Mouse (Mus musculus): Measurements from ENCODE around the gene Limch1. TPM values are rescaled to one million over a fixed set of nuclear protein-coding genes. Genes with fewer than 3 reads are reported as not detected.

Limch1 gene
- polyA plus RNA-seq, 1 experiment from 2014 or later: 48.4 TPM

- Histone ChIP-seq H3K4me2 (no peak overlapping the region), H3K36me3 (ENCODE audit: poor library complexity, severe bottlenecking) (no peaks in the 10 kb centered on the region), H3K27me3 (no peaks in the 10 kb centered on the region), H3K9me3 (replicated peaks) (no peaks in the 10 kb centered on the region), H3K27ac (peak overlapping the region; percentile 28; the same call in 1 of the 2 replicates), H3K4me1 (peaks cover 28% of the 10 kb centered on the region), H3K4me3 (no peak overlapping the region), H3K9ac (no peak overlapping the region; the same call in 1 of the 2 replicates)
- ATAC-seq: no peak
- 60% methylated on average over 11 of the region's 11 CpGs for WGBS
Measured at GRCm38 (mm10) chr5:66850721-66851251, 105.2 kb downstream of the Limch1 start.

GRCm38 (mm10) chr5:66851708-66852107 is 106.1 kb downstream of the Limch1 start:
- no peak overlapping the region for H3K27ac ChIP-seq
- H3K27me3 ChIP-seq: no peaks in the 10 kb centered on the region
- WGBS: 54% methylated on average over 5 of the region's 5 CpGs
- no peak for ATAC-seq
- no peak overlapping the region for H3K4me2 ChIP-seq
- H3K36me3 ChIP-seq (ENCODE audit: poor library complexity, severe bottlenecking): no peaks in the 10 kb centered on the region
- peaks cover 29% of the 10 kb centered on the region for H3K4me1 ChIP-seq
- no peak overlapping the region for H3K4me3 ChIP-seq
- H3K9ac ChIP-seq: no peak overlapping the region
- no peaks in the 10 kb centered on the region for H3K9me3 ChIP-seq (replicated peaks)

- no peaks in the 10 kb centered on the region for H3K36me3 ChIP-seq (ENCODE audit: poor library complexity, severe bottlenecking)
- ATAC-seq: no peak
- H3K4me1 ChIP-seq: peaks cover 26% of the 10 kb centered on the region
- WGBS: 92% methylated on average over 5 of the region's 5 CpGs
- H3K27me3 ChIP-seq: no peaks in the 10 kb centered on the region
- H3K9me3 ChIP-seq (replicated peaks): no peaks in the 10 kb centered on the region
- H3K9ac ChIP-seq: no peak overlapping the region
- no peak overlapping the region for H3K4me3 ChIP-seq
- H3K27ac ChIP-seq: no peak overlapping the region
- H3K4me2 ChIP-seq: no peak overlapping the region
Measured at GRCm38 (mm10) chr5:66854263-66854662, 108.6 kb downstream of the Limch1 start.

GRCm38 (mm10) chr5:66855358-66856107 is 109.9 kb downstream of the Limch1 start:
- H3K27ac ChIP-seq: no peak overlapping the region; the same call in 1 of the 2 replicates
- peaks cover 21% of the 10 kb centered on the region for H3K4me1 ChIP-seq
- 39% methylated on average over 11 of the region's 11 CpGs for WGBS
- no peak overlapping the region for H3K9ac ChIP-seq
- H3K9me3 ChIP-seq (replicated peaks): no peaks in the 10 kb centered on the region
- no peaks in the 10 kb centered on the region for H3K27me3 ChIP-seq
- no peak overlapping the region for H3K4me3 ChIP-seq
- ATAC-seq: peak; percentile 61
- H3K4me2 ChIP-seq: no peak overlapping the region
- no peaks in the 10 kb centered on the region for H3K36me3 ChIP-seq (ENCODE audit: poor library complexity, severe bottlenecking)

GRCm38 (mm10) chr5:66859506-66859905 is 113.9 kb downstream of the Limch1 start:
- ATAC-seq: no peak
- no peak overlapping the region for H3K4me2 ChIP-seq
- 89% methylated on average over 3 of the region's 3 CpGs for WGBS
- peaks cover 31% of the 10 kb centered on the region for H3K4me1 ChIP-seq
- no peak overlapping the region for H3K27ac ChIP-seq
- H3K4me3 ChIP-seq: no peak overlapping the region
- H3K36me3 ChIP-seq (ENCODE audit: poor library complexity, severe bottlenecking): no peaks in the 10 kb centered on the region
- H3K27me3 ChIP-seq: no peaks in the 10 kb centered on the region
- H3K9me3 ChIP-seq (replicated peaks): no peaks in the 10 kb centered on the region
- no peak overlapping the region for H3K9ac ChIP-seq

- ATAC-seq: peak; percentile 56
- Histone ChIP-seq H3K36me3 (ENCODE audit: poor library complexity, severe bottlenecking) (no peaks in the 10 kb centered on the region), H3K27me3 (no peaks in the 10 kb centered on the region), H3K4me3 (no peak overlapping the region), H3K4me2 (peak overlapping the region; percentile 41), H3K9ac (no peak overlapping the region; the same call in 1 of the 2 replicates), H3K4me1 (peaks cover 39% of the 10 kb centered on the region), H3K9me3 (replicated peaks) (no peaks in the 10 kb centered on the region), H3K27ac (peak overlapping the region; percentile 46)
- WGBS: 27% methylated on average over 17 of the region's 17 CpGs
Measured at GRCm38 (mm10) chr5:66861232-66862035, 115.8 kb downstream of the Limch1 start.

- Histone ChIP-seq H3K9me3 (replicated peaks) (no peaks in the 10 kb centered on the region), H3K9ac (no peak overlapping the region), H3K4me2 (no peak overlapping the region), H3K36me3 (ENCODE audit: poor library complexity, severe bottlenecking) (no peaks in the 10 kb centered on the region), H3K4me3 (no peak overlapping the region), H3K27me3 (no peaks in the 10 kb centered on the region), H3K27ac (peak overlapping the region; percentile 46), H3K4me1 (peaks cover 44% of the 10 kb centered on the region)
- 0 out of 2 replicates have a peak, but pooled peaks have one; percentile 15 for ATAC-seq
- 74% methylated on average over 4 of the region's 4 CpGs for WGBS
Measured at GRCm38 (mm10) chr5:66862151-66862550, 116.5 kb downstream of the Limch1 start.

- H3K9me3 ChIP-seq (replicated peaks): no peaks in the 10 kb centered on the region
- H3K4me3 ChIP-seq: no peak overlapping the region
- no peaks in the 10 kb centered on the region for H3K36me3 ChIP-seq (ENCODE audit: poor library complexity, severe bottlenecking)
- WGBS: 31% methylated on average over 5 of the region's 5 CpGs
- peak overlapping the region; percentile 48; the same call in 1 of the 2 replicates for H3K27ac ChIP-seq
- no peak overlapping the region for H3K4me2 ChIP-seq
- no peak overlapping the region for H3K9ac ChIP-seq
- ATAC-seq: 0 out of 2 replicates have a peak, but pooled peaks have one; percentile 28
- peaks cover 44% of the 10 kb centered on the region for H3K4me1 ChIP-seq
- no peaks in the 10 kb centered on the region for H3K27me3 ChIP-seq
Measured at GRCm38 (mm10) chr5:66865229-66865628, 119.6 kb downstream of the Limch1 start.

- WGBS: 39% methylated on average over 8 of the region's 8 CpGs
- Histone ChIP-seq H3K27ac (peak overlapping the region; percentile 48; the same call in 1 of the 2 replicates), H3K36me3 (ENCODE audit: poor library complexity, severe bottlenecking) (no peaks in the 10 kb centered on the region), H3K27me3 (no peaks in the 10 kb centered on the region), H3K4me2 (no peak overlapping the region), H3K4me1 (peaks cover 40% of the 10 kb centered on the region), H3K4me3 (no peak overlapping the region), H3K9me3 (replicated peaks) (no peaks in the 10 kb centered on the region), H3K9ac (no peak overlapping the region)
- ATAC-seq: peak; percentile 66
Measured at GRCm38 (mm10) chr5:66866019-66866418, 120.4 kb downstream of the Limch1 start.

GRCm38 (mm10) chr5:66869545-66869944 is 123.9 kb downstream of the Limch1 start:
- no peak for ATAC-seq

GRCm38 (mm10) chr5:66871521-66872050 is 126.0 kb downstream of the Limch1 start:
- Histone ChIP-seq H3K27ac (no peak overlapping the region), H3K9ac (no peak overlapping the region), H3K9me3 (replicated peaks) (no peaks in the 10 kb centered on the region), H3K4me3 (no peak overlapping the region), H3K27me3 (no peaks in the 10 kb centered on the region), H3K36me3 (ENCODE audit: poor library complexity, severe bottlenecking) (no peaks in the 10 kb centered on the region), H3K4me1 (peaks cover 4% of the 10 kb centered on the region; the same call in 1 of the 2 replicates), H3K4me2 (no peak overlapping the region)
- no peak for ATAC-seq
- 93% methylated on average over 11 of the region's 11 CpGs for WGBS

More at GRCm38 (mm10) chr5:66869545-66869944, 123.9 kb downstream of the Limch1 start:
- Histone ChIP-seq H3K27me3 (no peaks in the 10 kb centered on the region), H3K9me3 (replicated peaks) (no peaks in the 10 kb centered on the region), H3K4me3 (no peak overlapping the region), H3K9ac (no peak overlapping the region), H3K27ac (no peak overlapping the region), H3K4me2 (no peak overlapping the region), H3K36me3 (ENCODE audit: poor library complexity, severe bottlenecking) (no peaks in the 10 kb centered on the region), H3K4me1 (peaks cover 24% of the 10 kb centered on the region)
- 93% methylated on average over 4 of the region's 4 CpGs for WGBS

- no peak overlapping the region for H3K4me2 ChIP-seq
Measured at GRCm38 (mm10) chr5:66872053-66872452, 126.4 kb downstream of the Limch1 start.

More at GRCm38 (mm10) chr5:66872053-66872452, 126.4 kb downstream of the Limch1 start:
- no peak for ATAC-seq
- H3K27ac ChIP-seq: no peak overlapping the region
- no peaks in the 10 kb centered on the region for H3K27me3 ChIP-seq
- H3K9me3 ChIP-seq (replicated peaks): no peaks in the 10 kb centered on the region
- no peak overlapping the region for H3K4me3 ChIP-seq
- no peak overlapping the region for H3K9ac ChIP-seq
- WGBS: 92% methylated on average over 4 of the region's 4 CpGs
- no peaks in the 10 kb centered on the region for H3K4me1 ChIP-seq
- H3K36me3 ChIP-seq (ENCODE audit: poor library complexity, severe bottlenecking): no peaks in the 10 kb centered on the region
